Mouse (Mus musculus) liver, postnatal 0 days (tissue): ENCODE data around the gene Flot1.

Experiments used
- CTCF ChIP-seq: sonication (generic); IDR thresholded peaks from 2 replicates; pipeline ENCODE4 v1.5.1; 2016; ENCODE audit warnings: antibody characterized with exemption, low read depth
- EP300 ChIP-seq: IDR thresholded peaks from 2 replicates; pipeline ENCODE4 v1.6.1; 2016; ENCODE audit warnings: antibody characterized with exemption, low read depth, mild to moderate bottlenecking

DNA sequence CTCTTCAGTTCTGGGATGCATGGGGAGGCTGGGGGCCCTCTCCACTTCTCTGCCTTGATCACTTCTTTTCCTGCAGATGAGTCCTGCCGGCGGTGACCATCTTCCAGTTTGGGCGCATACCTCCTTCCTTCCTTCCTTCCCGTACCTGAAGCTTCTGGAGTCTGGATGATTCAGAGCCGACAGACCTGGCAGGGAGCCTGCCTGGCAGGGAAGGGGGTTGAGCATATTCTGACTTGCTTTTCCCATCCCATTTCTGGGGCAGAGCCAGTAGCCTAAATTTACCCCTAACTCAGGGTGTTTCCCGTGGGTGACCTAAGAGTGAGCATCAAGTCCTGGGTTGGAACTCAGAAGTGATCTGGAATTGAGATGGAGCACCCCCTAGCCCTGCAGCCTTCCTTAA, 51.7 kb downstream of the Flot1 start:
- TF ChIP-seq CTCF (no peak), EP300 (no peak)
